Mouse (Mus musculus) left cerebral cortex, postnatal 14 days (tissue): Measurements from ENCODE around the gene Apoa4. TPM values are rescaled to one million over a fixed set of nuclear protein-coding genes. Genes with fewer than 3 reads are reported as not detected.

Source experiments
- DNase-seq, 2 experiments: peaks; one replicate each; pipeline ENCODE4 v3.0.0; 2021 to 2022; ENCODE audit warnings: low spot score in 2 of 2, mixed read lengths in 1 of 2
- intact Hi-C: fragments of 180-260 bp; cut with DNase I; formaldehyde crosslinking; loops from one replicate; pipeline ENCODE4 v1.15.1; 2025
- total RNA-seq, 2 experiments: library from RNA; stranded (reverse); gene quantifications; 2 replicates each; pipeline ENCODE4 v1.2.3; 2021

The Apoa4 gene
- total RNA-seq, 2 experiments from 2014 or later: not detected

- no peak for DNase-seq
- intact Hi-C loops: no loop called here
Measured at GRCm38 (mm10) chr9:46268343-46268873, 27.9 kb downstream of the Apoa4 start, which contains the start of gene Apoa5. Gene Apoa5, plus strand, starts transcription at chr9:46268633.

GRCm38 (mm10) chr9:46269125-46269524, 28.6 kb downstream of the Apoa4 start:
- no peak for DNase-seq
- intact Hi-C loops: no loop called here

GRCm38 (mm10) chr9:46270782-46271181, 30.3 kb downstream of the Apoa4 start:
- DNase-seq: no peak
- intact Hi-C loops: no loop called here

- intact Hi-C loops: no loop called here
- DNase-seq: no peak
Measured at GRCm38 (mm10) chr9:46272070-46272469, 31.6 kb downstream of the Apoa4 start.

GRCm38 (mm10) chr9:46272677-46273454, 32.4 kb downstream of the Apoa4 start, which contains the start of gene Zpr1:
Gene Zpr1, plus strand, starts transcription at chr9:46273064.
- peak; percentile 88 to 89 for DNase-seq
- intact Hi-C loops: no loop called here

- DNase-seq: no peak
- intact Hi-C loops: no loop called here
Measured at GRCm38 (mm10) chr9:46274494-46274893, 34.0 kb downstream of the Apoa4 start.

- DNase-seq: peak; percentile 91 to 94
- intact Hi-C loops: no loop called here
Measured at GRCm38 (mm10) chr9:46282631-46283436, 42.3 kb downstream of the Apoa4 start, which contains the start of gene Bud13. Gene Bud13, plus strand, starts transcription at chr9:46283008.

Other genes starting within 250 kb of the Apoa4 start
- gene Pafah1b2, start 228.0 kb upstream of the Apoa4 start, total RNA-seq: 100 to 1,000 TPM; 212 to 230 TPM
- 100 to 1,000 TPM in 1 of 2 experiments, 10 to 100 TPM in 1; 95.0 to 103 TPM for gene Sik3, start 227.9 kb upstream of the Apoa4 start, total RNA-seq
- under 1 TPM in 1 of 2 experiments, not detected in 1; 0.57 TPM for gene Apoa1, start 12.1 kb upstream of the Apoa4 start, total RNA-seq
- gene Apoc3, start 5.1 kb upstream of the Apoa4 start, total RNA-seq: under 1 TPM in 1 of 2 experiments, not detected in 1; 0.92 TPM
- gene Apoa5, start 27.9 kb downstream of the Apoa4 start, total RNA-seq: not detected
- 10 to 100 TPM; 35.6 to 39.4 TPM for gene Zpr1, start 32.4 kb downstream of the Apoa4 start, total RNA-seq
- gene Bud13, start 42.3 kb downstream of the Apoa4 start, total RNA-seq: 10 to 100 TPM in 1 of 2 experiments, 1 to 10 TPM in 1; 9.4 to 11.3 TPM
- gene 4931429L15Rik, start 79.3 kb downstream of the Apoa4 start, total RNA-seq: not detected